Mouse (Mus musculus) olfactory bulb, adult 2 months (tissue): ENCODE data around the gene Enkd1.
A peak's percentile ranks its signal among the peaks of the same experiment; 100 is the strongest.

Source experiments
- CTCF ChIP-seq: fragments of 200-500 bp; IDR thresholded peaks from 2 replicates; pipeline ENCODE4 v1.5.1; 2012; ENCODE audit warnings: low read depth, mild to moderate bottlenecking, low read length, moderate library complexity; ENCODE audit not compliant: insufficient read depth
- POLR2A ChIP-seq: fragments of 200-500 bp; IDR thresholded peaks from 2 replicates; pipeline ENCODE4 v1.6.1; 2012; ENCODE audit warnings: mild to moderate bottlenecking, low read depth, low read length, moderate library complexity; ENCODE audit not compliant: insufficient read depth

- TF ChIP-seq POLR2A (peak; percentile 86), CTCF (no peak)
Measured at GRCm38 (mm10) chr8:105700966-105701824, 6.8 kb downstream of the Enkd1 start, which contains the start of the genes Acd and Pard6a.
